Mouse (Mus musculus): ENCODE results near the gene Dnmt3a. TPM values are rescaled to one million over a fixed set of nuclear protein-coding genes. Genes with fewer than 3 reads are reported as not detected.

Dnmt3a gene
- total RNA-seq (2021), result 100 to 1,000 TPM; 331 to 345 TPM

DNA sequence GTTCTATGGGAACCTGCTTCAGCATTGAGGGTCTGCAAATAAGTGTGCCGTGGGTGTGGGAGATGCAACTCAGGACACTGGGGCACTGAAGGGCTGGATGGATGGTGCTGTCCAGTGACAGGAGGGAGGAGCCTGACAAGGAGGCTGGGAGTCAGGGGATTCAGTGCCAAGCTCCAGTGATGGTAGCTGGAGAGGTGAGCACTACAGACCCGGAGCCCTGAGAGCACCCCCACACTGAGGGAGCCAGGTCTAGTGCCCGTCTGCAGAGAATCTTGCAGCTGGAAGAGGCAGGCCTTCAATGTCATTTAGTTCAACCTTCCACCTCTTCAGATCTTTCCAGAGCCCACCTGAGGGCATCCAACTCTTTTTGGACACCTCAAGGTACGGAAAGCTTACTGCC is at the start of gene Dnmt3a:
Gene Dnmt3a, plus strand, starts transcription at position 156 of the 400 bp plus-strand sequence.
- intact Hi-C loops (cut with DNase I), result loop anchor here (5.0 kb wide), 1 partner anchor 36 kb away; no protein-coding TSS in a partner anchor

DNA sequence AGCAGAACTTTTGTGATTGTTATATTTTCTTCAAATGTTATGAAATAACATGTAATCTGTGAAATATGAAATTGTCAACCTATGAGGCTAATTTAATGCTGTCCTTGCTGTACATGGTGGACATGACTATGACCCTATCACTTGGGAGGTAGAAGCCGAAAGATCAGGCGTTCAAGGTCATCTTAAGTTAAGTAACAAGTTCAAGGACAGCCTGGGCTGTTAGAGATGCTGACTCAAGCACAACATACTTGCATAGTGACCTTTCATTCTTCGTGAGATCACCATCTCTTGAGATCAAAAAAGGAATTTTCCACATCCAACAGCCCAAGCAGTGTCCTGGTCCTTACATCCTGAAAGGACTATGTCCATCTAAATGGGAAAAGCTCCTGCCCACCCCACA is 49.6 kb upstream of the Dnmt3a start:
- intact Hi-C loops (cut with DNase I), result no loop called here
- no peak for DNase-seq (ENCODE audit: extremely low spot score in 1 of 2, low spot score in 2 of 2)

More for the DNA sequence above, at the start of gene Dnmt3a:
- DNase-seq (ENCODE audit: extremely low spot score in 1 of 2, low spot score in 2 of 2), result no peak

DNA sequence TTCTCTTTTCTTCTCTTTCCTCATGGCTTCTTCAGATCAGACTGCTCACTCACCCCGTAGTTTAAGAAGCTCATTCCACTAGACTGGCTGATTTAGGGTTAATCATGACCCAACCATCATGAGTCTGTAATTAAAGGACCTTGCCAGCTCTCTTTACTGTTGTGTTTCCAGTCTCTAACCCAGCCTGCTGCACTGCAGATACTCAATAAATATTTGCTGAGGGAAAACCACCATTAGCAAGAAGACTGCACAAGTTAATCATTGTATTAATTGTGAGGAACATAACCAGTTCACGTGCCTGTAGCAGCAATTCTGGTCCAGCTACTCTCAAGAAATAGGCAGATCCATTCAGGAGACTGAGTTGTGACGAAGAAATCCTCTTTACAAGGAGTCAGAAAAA is 47.7 kb upstream of the Dnmt3a start:
- intact Hi-C loops (cut with DNase I), result no loop called here
- DNase-seq (ENCODE audit: extremely low spot score in 1 of 2, low spot score in 2 of 2), result no peak

DNA sequence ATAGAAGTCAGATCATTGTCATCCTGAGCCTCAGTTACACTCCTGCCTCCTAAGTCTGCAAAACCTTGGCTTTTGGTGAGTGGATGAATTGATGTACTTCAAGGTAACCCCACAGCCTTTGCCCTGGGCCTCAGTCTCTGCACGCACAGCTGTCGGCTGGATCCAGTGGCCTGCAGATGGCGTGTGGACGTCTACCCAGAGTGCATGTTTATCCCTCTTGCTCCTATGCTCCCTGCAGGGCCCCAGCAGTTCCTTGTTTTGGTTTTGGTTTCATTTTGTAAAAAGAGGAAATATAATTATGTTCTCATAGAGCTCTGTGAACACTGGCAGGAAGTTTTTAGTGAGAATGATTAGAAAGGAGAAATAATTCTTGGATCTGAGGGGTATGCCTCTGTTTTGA is 46.4 kb upstream of the Dnmt3a start:
- intact Hi-C loops (cut with DNase I), result no loop called here
- peak in 1 of 2 experiments; percentile 75 for DNase-seq (ENCODE audit: extremely low spot score in 1 of 2, low spot score in 2 of 2)

DNA sequence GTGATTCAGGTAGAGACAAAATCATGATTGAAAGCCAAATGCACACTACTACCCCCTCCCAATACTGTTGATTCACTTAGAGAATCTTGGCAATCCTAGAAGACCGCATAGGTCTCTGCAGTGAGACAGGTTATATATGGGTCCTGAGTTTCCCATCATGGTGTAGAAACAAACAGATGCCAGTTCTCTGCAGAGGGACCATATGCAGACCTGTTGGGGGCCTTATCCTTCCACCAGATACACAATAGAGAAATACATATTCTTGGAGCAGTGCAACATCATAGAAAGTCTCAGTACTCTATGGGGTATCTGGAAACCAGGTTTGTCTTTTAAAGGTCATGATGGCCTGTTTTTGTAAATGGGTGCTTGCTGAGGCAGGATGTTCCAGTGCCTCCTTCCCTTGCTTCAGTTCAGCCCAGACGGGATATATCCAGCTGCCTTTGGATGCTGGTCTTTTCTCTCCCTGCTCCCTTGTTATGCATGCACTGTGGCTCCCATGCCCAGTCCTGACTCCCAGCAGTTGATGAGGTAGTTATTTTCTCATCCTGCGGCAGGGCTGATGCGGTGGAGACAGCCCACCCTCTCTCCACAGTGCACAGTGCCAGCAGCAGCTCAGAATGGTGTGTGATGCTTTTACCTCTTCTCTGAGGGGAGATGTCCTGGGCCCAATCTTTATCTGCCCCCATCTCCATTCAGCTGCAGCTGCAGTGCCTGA is 44.8 kb upstream of the Dnmt3a start:
- intact Hi-C loops (cut with DNase I), result no loop called here
- no peak for DNase-seq (ENCODE audit: extremely low spot score in 1 of 2, low spot score in 2 of 2)

DNA sequence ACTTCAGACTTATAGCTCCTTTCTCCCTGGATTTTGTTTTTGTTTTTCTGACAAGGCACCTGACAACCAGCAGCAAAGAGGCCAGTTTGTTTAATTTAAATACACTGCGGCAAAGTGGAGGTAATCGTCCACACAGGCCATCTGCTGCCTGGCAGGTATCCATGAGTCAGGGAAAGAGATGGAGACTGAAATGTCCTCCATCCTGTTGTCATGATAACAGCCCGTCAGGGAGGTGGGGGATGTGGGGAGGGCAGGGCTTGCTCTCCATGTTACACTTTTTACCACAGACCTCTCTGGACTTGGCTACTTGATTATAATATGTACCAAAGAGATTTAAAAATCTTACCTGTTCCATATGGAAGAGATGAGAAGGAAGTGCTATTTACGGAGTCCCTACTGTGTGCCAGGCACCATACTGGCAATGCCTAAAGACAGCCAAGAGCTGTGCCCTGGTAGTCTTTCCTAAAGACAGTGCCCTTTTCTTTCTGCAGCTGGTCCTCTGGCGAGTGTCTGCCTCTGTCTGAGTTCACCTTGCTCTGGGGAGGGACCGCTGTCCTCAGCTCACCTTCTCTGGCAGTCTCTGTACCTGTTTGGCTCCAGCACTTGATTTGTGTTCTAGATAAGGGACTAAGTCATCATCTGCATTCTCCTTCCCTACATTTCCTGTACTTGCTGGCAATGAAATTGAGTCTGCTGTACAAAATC is 44.1 kb upstream of the Dnmt3a start:
- DNase-seq (ENCODE audit: extremely low spot score in 1 of 2, low spot score in 2 of 2), result peak in 1 of 2 experiments; percentile 42
- intact Hi-C loops (cut with DNase I), result no loop called here

DNA sequence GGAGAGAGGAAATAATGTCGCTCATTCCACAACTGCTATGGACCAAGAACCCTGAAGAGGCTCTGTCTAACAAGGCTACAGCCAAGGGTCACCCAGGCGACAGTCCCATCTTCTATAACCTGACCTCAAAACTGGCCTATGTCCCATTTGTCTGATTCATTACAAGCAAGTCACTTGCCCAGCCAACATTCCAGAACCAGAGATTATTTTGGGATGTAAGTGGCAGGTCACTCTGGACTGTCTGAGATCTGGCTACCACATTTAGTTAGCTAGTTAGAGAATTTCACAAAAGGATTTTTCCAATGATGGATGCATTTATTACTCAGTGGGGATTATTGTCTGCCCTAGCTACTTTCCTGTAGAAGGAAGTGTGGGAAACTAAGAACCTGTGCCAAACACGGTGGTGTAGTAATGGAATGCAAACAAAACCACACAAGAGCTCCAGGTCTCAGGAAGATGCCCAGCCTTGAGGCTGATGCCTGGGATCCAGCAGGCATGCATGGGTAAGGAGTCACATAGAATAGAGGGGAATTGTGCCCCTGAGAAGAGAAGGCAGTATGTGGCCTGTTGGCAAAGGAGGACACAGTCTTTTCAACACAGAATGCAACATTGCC is 41.5 kb upstream of the Dnmt3a start:
- intact Hi-C loops (cut with DNase I), result no loop called here
- DNase-seq (ENCODE audit: extremely low spot score in 1 of 2, low spot score in 2 of 2), result no peak

DNA sequence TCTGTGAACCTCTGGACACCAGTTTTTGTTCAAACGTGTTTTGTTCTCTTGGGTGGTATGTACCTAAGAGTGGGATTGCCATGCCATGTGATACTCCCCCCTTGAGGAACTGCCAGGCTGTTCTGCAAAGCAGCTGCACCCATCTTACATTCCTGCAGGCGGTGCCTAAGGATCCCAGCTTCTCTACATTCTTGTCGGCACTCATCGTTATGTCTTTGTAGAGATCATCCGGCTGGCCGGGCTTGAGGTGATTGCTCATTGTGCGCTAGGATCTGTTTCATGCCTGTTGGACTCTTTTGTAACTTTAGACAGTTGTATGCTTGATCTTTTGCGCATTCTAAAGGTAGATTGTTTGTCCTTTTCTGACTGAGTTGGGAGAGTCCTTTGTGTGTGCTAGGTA is 38.4 kb upstream of the Dnmt3a start:
- intact Hi-C loops (cut with DNase I), result no loop called here
- DNase-seq (ENCODE audit: extremely low spot score in 1 of 2, low spot score in 2 of 2), result no peak

DNA sequence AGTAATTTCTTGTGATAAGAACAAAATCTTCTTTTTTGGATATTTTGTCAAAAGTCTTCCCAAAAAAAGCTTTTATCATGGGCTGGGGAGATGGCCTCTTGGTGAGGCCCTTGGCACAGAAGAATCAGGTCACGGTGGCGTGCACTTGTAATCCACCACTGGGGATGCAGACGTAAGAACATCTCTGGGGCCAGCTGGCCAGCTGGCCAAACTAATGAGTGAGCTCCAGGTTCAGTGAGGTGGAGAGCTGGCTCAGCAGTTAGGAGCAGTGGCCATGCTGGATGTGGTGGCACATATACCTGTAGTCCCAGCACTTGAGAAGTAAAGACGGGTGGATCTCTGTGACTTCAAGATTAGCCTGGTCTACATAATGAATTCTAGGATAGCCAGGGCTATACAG is 37.4 kb upstream of the Dnmt3a start:
- DNase-seq (ENCODE audit: extremely low spot score in 1 of 2, low spot score in 2 of 2), result no peak
- intact Hi-C loops (cut with DNase I), result no loop called here

DNA sequence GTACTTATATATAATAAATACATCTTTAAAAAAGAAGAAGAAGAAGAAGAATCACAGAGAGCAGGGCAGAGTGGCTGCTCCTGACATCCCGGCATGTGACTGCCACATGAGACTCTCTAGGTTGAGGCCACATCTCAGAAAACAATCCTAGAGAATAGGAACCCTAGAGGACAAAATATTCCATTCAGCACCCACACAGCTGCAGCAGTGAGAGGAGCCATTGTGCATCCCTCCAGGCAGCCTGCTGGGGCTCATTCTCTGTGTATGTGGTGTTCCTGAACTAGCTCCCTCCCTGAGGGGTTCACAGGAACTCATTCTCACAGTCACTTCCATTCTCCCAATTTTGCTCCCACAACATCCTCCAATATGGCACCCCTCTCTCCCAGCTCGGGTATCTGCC is 35.3 kb upstream of the Dnmt3a start:
- intact Hi-C loops (cut with DNase I), result no loop called here

DNA sequence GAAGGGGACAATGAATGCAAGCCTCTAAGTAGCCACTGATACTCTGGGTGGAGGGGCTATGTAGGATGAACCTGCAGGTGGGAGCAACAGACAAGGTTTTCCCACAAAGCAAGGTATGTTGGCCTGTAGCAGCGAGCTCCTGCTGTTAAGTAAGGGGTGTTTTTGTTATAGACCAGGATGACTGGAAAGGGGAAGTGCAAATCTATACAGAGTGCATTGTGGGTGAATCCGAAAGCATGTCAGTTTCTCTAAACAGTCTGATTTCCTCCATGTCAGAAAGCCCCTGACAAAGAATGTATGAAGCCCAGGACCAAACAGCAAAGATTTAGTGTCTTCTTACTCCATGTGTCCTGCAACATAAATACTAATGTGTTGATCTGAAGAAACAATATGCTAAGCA is 34.7 kb upstream of the Dnmt3a start:
- intact Hi-C loops (cut with DNase I), result no loop called here
- DNase-seq (ENCODE audit: extremely low spot score in 1 of 2, low spot score in 2 of 2), result no peak

More for the DNA sequence above, 35.3 kb upstream of the Dnmt3a start:
- no peak for DNase-seq (ENCODE audit: extremely low spot score in 1 of 2, low spot score in 2 of 2)

DNA sequence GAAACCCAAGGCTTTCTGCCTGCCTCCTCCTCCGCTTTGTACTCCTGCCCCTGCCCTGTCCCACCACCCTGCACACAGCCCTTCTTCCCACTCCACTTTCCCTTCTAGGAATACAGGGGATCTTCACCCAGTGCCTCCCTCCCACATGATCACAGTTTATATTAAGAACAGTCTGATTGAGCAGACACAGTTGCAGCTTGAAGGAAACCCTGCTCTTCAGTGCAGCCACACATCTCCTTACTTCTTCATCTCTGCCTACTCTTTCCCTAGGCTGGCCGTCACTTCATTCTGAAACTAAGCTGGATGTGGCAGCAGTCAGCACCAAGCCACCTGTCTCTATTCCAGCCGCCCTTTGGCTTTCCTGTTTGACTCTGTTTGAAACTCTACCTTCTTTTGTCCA is 32.2 kb upstream of the Dnmt3a start:
- no peak for DNase-seq (ENCODE audit: extremely low spot score in 1 of 2, low spot score in 2 of 2)
- intact Hi-C loops (cut with DNase I), result no loop called here

DNA sequence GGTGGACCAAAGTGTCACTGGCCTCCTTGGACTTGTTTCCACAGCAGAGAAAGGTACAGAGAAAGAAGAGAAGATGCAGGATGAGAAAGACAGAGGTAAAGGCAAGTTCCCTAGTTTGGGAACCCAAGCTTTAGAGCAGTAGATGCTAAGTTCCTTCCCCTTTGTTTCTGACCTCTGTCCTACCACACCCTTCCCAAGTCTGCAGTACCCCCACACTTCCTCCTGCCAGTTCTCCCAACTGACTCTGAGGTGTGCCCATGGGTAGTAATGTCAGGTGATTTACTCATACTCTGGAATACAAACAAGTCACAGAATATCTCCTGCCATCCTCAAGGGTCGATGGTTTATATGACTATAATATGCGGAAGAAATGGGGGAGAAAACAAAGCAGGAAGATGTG is 29.8 kb upstream of the Dnmt3a start:
- intact Hi-C loops (cut with DNase I), result no loop called here
- no peak for DNase-seq (ENCODE audit: extremely low spot score in 1 of 2, low spot score in 2 of 2)

DNA sequence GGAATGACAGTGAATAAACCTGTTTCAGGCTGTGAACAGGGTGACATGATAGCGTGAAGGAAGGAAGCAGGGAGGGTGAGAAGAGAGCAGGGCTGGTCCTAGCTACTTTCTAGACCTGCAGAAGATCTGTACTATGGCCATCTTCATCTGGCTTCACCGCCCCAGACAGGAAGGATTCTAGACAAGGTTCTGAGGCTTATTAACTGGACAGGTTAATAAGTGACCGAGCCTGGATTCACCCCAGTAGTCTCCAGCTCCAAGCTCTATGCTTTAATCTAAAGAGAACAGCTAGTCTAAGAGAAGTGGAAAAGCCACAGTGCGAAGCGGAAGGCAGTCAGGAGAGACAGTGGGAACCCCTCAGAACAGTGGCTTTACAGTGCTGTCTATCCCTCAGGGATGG is 28.1 kb upstream of the Dnmt3a start:
- DNase-seq (ENCODE audit: extremely low spot score in 1 of 2, low spot score in 2 of 2), result no peak
- intact Hi-C loops (cut with DNase I), result no loop called here

DNA sequence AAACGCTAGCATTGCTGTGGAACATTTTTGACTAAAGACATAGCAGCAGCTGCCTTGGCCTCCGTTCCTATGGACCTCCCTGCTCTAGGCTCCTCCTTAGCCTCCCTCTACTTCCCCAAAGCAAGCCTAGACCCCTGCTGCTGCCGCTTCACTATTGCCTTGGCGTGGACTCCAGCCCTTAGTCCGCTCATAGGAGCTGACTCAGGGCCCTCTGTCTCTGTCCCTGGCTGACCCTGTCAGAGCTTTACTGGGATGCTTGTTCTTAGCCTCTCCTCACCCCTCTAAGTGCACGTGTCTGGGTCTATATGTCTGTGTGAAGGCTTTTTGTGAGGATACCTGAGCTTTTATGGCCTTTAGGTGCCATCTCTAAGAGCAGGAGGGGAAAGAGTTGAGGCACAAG is 27.5 kb upstream of the Dnmt3a start:
- intact Hi-C loops (cut with DNase I), result no loop called here
- DNase-seq (ENCODE audit: extremely low spot score in 1 of 2, low spot score in 2 of 2), result no peak

DNA sequence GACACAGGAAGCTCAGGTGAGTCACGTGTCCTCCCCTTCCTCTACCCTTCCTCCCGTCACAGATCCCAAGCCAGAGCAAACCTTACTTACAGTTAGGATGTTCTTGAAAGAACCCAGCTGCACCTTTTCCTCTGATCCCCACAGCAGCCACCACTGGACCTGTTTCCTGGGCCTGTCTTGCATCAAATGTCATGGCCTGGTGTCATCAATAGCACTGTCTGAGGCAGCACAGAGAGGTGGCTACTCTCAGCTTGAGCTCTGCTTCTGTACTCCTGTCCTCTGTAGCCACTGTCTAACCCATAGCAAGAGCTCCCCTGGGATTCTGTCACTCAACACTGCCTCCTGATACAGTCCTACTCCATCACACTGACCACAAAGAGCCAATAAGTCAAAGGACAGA is 26.2 kb upstream of the Dnmt3a start:
- no peak for DNase-seq (ENCODE audit: extremely low spot score in 1 of 2, low spot score in 2 of 2)
- intact Hi-C loops (cut with DNase I), result no loop called here

DNA sequence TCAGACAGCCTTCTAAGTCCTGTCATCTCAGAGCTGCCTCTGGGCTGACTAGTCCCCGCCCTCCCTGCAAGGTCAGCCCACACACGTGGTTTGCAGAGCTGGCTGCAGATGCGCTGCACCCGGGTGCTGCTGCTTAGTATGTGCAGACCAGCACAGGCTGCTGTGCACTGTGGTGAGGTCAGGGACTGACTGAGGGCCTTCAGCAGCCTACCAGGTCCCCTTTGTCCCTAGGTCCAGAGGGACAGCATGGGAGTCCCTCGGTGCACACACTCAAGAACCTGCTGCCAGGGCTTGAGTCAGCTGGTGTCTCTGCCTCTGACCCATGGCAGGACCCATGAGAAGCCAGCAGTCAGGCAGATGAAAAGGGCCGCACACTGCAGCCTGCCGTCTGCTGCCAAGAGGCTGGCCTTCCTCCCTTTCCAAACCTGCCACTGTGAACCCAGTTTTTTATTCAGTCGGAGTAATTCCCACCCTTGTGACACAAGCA is 25.4 kb upstream of the Dnmt3a start:
- intact Hi-C loops (cut with DNase I), result no loop called here
- DNase-seq (ENCODE audit: extremely low spot score in 1 of 2, low spot score in 2 of 2), result peak in 1 of 2 experiments; percentile 83

DNA sequence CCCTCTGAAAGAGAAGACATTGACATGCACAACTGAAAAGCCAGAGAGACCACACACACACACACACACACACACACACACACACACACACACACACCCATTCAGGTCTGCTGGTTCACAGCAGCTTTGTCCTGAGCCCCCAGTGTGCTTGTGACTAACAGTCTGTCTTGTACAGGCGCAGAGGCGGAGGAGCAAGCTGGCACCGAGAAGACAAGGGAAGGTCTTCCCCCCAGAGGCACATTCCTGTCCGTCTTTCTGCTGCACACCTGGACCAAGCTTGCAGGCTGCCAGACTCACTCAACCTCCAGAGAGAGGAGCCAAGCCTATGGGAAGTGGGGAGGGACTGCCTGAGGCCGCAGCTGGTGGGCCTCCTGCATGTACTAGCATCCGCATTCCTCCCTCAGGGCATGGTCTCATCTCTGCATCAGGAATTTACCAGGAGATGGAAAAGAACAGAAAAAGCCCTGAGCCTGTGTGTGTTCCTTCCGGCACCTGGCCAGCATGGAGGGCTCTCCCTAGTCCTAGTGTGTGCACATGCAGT is 24.8 kb upstream of the Dnmt3a start:
- intact Hi-C loops (cut with DNase I), result no loop called here
- DNase-seq (ENCODE audit: extremely low spot score in 1 of 2, low spot score in 2 of 2), result peak in 1 of 2 experiments; percentile 67

DNA sequence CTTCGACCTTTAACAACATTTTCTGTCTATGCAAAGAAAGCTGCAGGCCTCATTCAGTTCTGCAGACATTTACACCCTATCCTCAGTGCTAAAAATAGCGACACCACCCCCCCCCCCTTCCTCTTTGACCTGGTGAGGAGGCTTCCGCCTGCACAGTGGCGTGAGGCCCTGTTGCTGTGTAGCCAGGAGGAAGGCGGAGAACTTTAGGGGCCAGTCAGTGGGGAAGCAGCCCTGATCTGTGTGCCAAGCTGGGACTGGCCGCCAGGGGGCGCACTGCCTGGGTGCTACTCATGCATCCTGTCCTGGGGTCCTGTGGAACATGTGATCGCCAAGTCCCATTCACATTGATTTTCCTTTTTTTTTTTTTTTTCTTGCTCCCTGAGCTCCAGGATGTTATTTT is 24.3 kb upstream of the Dnmt3a start:
- peak; percentile 82 to 94 for DNase-seq (ENCODE audit: extremely low spot score in 1 of 2, low spot score in 2 of 2)
- intact Hi-C loops (cut with DNase I), result no loop called here

Data from left cerebral cortex, postnatal 10 days (tissue).